Mouse (Mus musculus) heart, adult 2 months (tissue): Measurements from ENCODE around the gene Olfr473. TPM values are rescaled to one million over a fixed set of nuclear protein-coding genes. Genes with fewer than 3 reads are reported as not detected.
"Not testable (repeated sequence)": the region's sequence is repeated elsewhere in the genome, so short reads cannot be mapped to it uniquely, and the experiment has no call there.

Experiments used
- DNase-seq, 2 experiments: peaks; one replicate each; pipeline ENCODE4 v3.0.0; 2021
- H3K27ac ChIP-seq: fragments of 200-600 bp; 2 replicates; pipeline ENCODE4 v1.8.1; 2022
- H3K27me3 ChIP-seq: fragments of 200-500 bp; 2 replicates; pipeline ENCODE4 v1.6.1; 2012; ENCODE audit warnings: mild to moderate bottlenecking, low read length, inconsistent platforms, mixed read lengths; ENCODE audit not compliant: control insufficient read depth, insufficient read depth
- H3K36me3 ChIP-seq: fragments of 200-500 bp; 2 replicates; pipeline ENCODE4 v1.6.1; 2012; ENCODE audit warnings: low read length, inconsistent platforms; ENCODE audit not compliant: control insufficient read depth, insufficient read depth
- H3K4me1 ChIP-seq: fragments of 200-500 bp; 2 replicates; pipeline ENCODE4 v1.6.1; 2011; ENCODE audit warnings: low read length; ENCODE audit not compliant: control insufficient read depth, insufficient read depth
- H3K4me3 ChIP-seq: fragments of 200-600 bp; 2 replicates; pipeline ENCODE4 v1.8.1; 2022
- H3K79me2 ChIP-seq: fragments of 200-500 bp; replicated peaks from 2 replicates; pipeline ENCODE4 v1.6.1; 2012; ENCODE audit warnings: mild to moderate bottlenecking, inconsistent platforms, low read length, moderate library complexity, mixed read lengths; ENCODE audit not compliant: control insufficient read depth, insufficient read depth
- H3K9ac ChIP-seq: fragments of 200-500 bp; 2 replicates; pipeline ENCODE4 v1.6.1; 2012; ENCODE audit warnings: low read depth, mild to moderate bottlenecking, control low read depth, inconsistent platforms, low read length, mixed read lengths
- CTCF ChIP-seq: fragments of 200-600 bp; IDR thresholded peaks from 2 replicates; pipeline ENCODE4 v1.8.1; 2022; ENCODE audit warnings: antibody characterized with exemption, mild to moderate bottlenecking, moderate library complexity
- EP300 ChIP-seq: fragments of 200-500 bp; IDR thresholded peaks from 2 replicates; pipeline ENCODE4 v1.6.1; 2011; ENCODE audit warnings: low read depth, low read length, control low read depth; ENCODE audit not compliant: insufficient read depth
- POLR2A ChIP-seq: fragments of 200-500 bp; IDR thresholded peaks from 2 replicates; pipeline ENCODE4 v1.6.1; 2011; ENCODE audit warnings: mild to moderate bottlenecking, low read depth, low read length, control low read depth; ENCODE audit not compliant: insufficient read depth
- WGBS: fragments of 180-500 bp; shearing (Covaris S2); methylation state at CpG from one replicate; pipeline ENCODE4 v1.1.7; 2018; 5-methylcytosine and 5-hydroxymethylcytosine counted together
- intact Hi-C: fragments of 180-260 bp; cut with DNase I; formaldehyde crosslinking; loops from one replicate; pipeline ENCODE4 v1.15.1; 2025
- long read RNA-seq: library from polyadenylated mRNA; stranded (forward); transcript quantifications from one replicate; pipeline ENCODE4 v2.0.0, GENCODE M21; 2021
- polyA plus RNA-seq: library from polyadenylated mRNA; depleted of rRNA; stranded (reverse); fragments of >200 nt; gene quantifications from 2 replicates; pipeline ENCODE4 v1.2.3, GENCODE M21; 2012; rRNA removed
- total RNA-seq, 2 experiments: library from RNA; stranded (reverse); gene quantifications; 2 replicates each; pipeline ENCODE4 v1.2.3; 2021

Olfr473 gene
- total RNA-seq (not detected), polyA plus RNA-seq (not detected in 2 replicates)
- long read RNA-seq: 0 reads

GRCm38 (mm10) chr7:107930146-107930545 is at the start of gene Olfr473:
TSS of gene Olfr473 (plus strand) at chr7:107930446.
- no peaks in the 10 kb centered on the region for H3K79me2 ChIP-seq
- no peak within 1 kb of the TSS for H3K9ac ChIP-seq
- WGBS: 84% methylated on average over 1 of the region's 1 CpGs
- no peak within 1 kb of the TSS for H3K4me3 ChIP-seq
- no peaks in the 10 kb centered on the region for H3K36me3 ChIP-seq
- no peaks in the 10 kb centered on the region for H3K4me1 ChIP-seq
- intact Hi-C loops: no loop called here
- no peak within 1 kb of the TSS for H3K27ac ChIP-seq
- no peaks in the 10 kb centered on the region for H3K27me3 ChIP-seq
- DNase-seq: no peak
- no peak for TF ChIP-seq POLR2A
- no peak for TF ChIP-seq EP300
- no peak for TF ChIP-seq CTCF

- no peaks in the 10 kb centered on the region for H3K27me3 ChIP-seq
- H3K36me3 ChIP-seq: no peaks in the 10 kb centered on the region
- no peak for TF ChIP-seq EP300
- no peak for TF ChIP-seq CTCF
- no peak for TF ChIP-seq POLR2A
- no peak for DNase-seq
- no peak within 1 kb of the TSS for H3K4me3 ChIP-seq
- H3K79me2 ChIP-seq: no peaks in the 10 kb centered on the region
- H3K27ac ChIP-seq: no peak within 1 kb of the TSS
- no peak within 1 kb of the TSS for H3K9ac ChIP-seq
- intact Hi-C loops: no loop called here
- H3K4me1 ChIP-seq: no peaks in the 10 kb centered on the region
Observed at GRCm38 (mm10) chr7:107897602-107898001, 32.6 kb upstream of the Olfr473 start, which contains the start of gene Olfr472. TSS of gene Olfr472 (plus strand) at chr7:107897902.

- 94% methylated on average over 12 of the region's 12 CpGs for WGBS
- H3K79me2 ChIP-seq, H3K27ac ChIP-seq, intact Hi-C loops, H3K4me3 ChIP-seq, H3K4me1 ChIP-seq, H3K27me3 ChIP-seq, H3K36me3 ChIP-seq, DNase-seq, H3K9ac ChIP-seq: not testable (repeated sequence)
Observed at GRCm38 (mm10) chr7:107952539-107952938, 22.3 kb downstream of the Olfr473 start.

GRCm38 (mm10) chr7:107954343-107954742 is 24.1 kb downstream of the Olfr473 start, which contains the start of gene Olfr474:
TSS of gene Olfr474 (plus strand) at chr7:107954643.
- Histone ChIP-seq H3K27ac (no peak within 1 kb of the TSS), H3K9ac (no peak within 1 kb of the TSS), H3K36me3 (no peaks in the 10 kb centered on the region), H3K27me3 (no peaks in the 10 kb centered on the region), H3K4me1 (no peaks in the 10 kb centered on the region), H3K4me3 (no peak within 1 kb of the TSS), H3K79me2 (no peaks in the 10 kb centered on the region)
- intact Hi-C loops: no loop called here
- 77% methylated on average over 1 of the region's 1 CpGs for WGBS
- TF ChIP-seq EP300 (no peak), POLR2A (no peak), CTCF (no peak)
- no peak for DNase-seq

- Histone ChIP-seq H3K9ac (no peak within 1 kb of the TSS), H3K36me3 (no peaks in the 10 kb centered on the region), H3K79me2 (no peaks in the 10 kb centered on the region), H3K27ac (no peak within 1 kb of the TSS), H3K27me3 (no peaks in the 10 kb centered on the region), H3K4me1 (no peaks in the 10 kb centered on the region), H3K4me3 (no peak within 1 kb of the TSS)
- 26% methylated on average over 1 of the region's 1 CpGs for WGBS
- TF ChIP-seq POLR2A: no peak
- TF ChIP-seq EP300: no peak
- TF ChIP-seq CTCF: no peak
- intact Hi-C loops: no loop called here
- DNase-seq: no peak
Observed at GRCm38 (mm10) chr7:107964503-107964902, 34.3 kb downstream of the Olfr473 start, which contains the start of gene Olfr476. TSS of gene Olfr476 (plus strand) at chr7:107964803.

Other genes with a start within 250 kb of the Olfr473 start
- not detected for gene Cyb5r2, start 172.4 kb upstream of the Olfr473 start, total RNA-seq
- 0.08 TPM in 1 of 2 replicates, not detected in the other for gene Cyb5r2, start 172.4 kb upstream of the Olfr473 start, polyA plus RNA-seq
- not detected for gene Ovch2, start 129.2 kb upstream of the Olfr473 start, total RNA-seq
- not detected in 2 replicates for gene Ovch2, start 129.2 kb upstream of the Olfr473 start, polyA plus RNA-seq
- gene Olfr467, start 118.2 kb upstream of the Olfr473 start, total RNA-seq: not detected
- gene Olfr467, start 118.2 kb upstream of the Olfr473 start, polyA plus RNA-seq: not detected in 2 replicates
- not detected for gene Olfr469, start 104.9 kb upstream of the Olfr473 start, total RNA-seq
- gene Olfr469, start 104.9 kb upstream of the Olfr473 start, polyA plus RNA-seq: not detected in 2 replicates
- gene Olfr470, start 83.0 kb upstream of the Olfr473 start, total RNA-seq: not detected
- not detected in 2 replicates for gene Olfr470, start 83.0 kb upstream of the Olfr473 start, polyA plus RNA-seq
- not detected for gene Olfr472, start 32.5 kb upstream of the Olfr473 start, total RNA-seq
- not detected in 2 replicates for gene Olfr472, start 32.5 kb upstream of the Olfr473 start, polyA plus RNA-seq
- not detected for gene Olfr474, start 24.2 kb downstream of the Olfr473 start, total RNA-seq
- gene Olfr474, start 24.2 kb downstream of the Olfr473 start, polyA plus RNA-seq: not detected in 2 replicates
- not detected for gene Olfr476, start 34.4 kb downstream of the Olfr473 start, total RNA-seq
- not detected in 2 replicates for gene Olfr476, start 34.4 kb downstream of the Olfr473 start, polyA plus RNA-seq
- gene Olfr477, start 56.2 kb downstream of the Olfr473 start, total RNA-seq: not detected
- gene Olfr477, start 56.2 kb downstream of the Olfr473 start, polyA plus RNA-seq: not detected in 2 replicates
- not detected for gene Olfr478, start 103.5 kb downstream of the Olfr473 start, total RNA-seq
- gene Olfr478, start 103.5 kb downstream of the Olfr473 start, polyA plus RNA-seq: not detected in 2 replicates
- not detected for gene Olfr479, start 120.2 kb downstream of the Olfr473 start, total RNA-seq
- gene Olfr479, start 120.2 kb downstream of the Olfr473 start, polyA plus RNA-seq: not detected in 2 replicates
- not detected for gene Olfr480, start 136.9 kb downstream of the Olfr473 start, total RNA-seq
- not detected in 2 replicates for gene Olfr480, start 136.9 kb downstream of the Olfr473 start, polyA plus RNA-seq
- not detected for gene Olfr481, start 149.4 kb downstream of the Olfr473 start, total RNA-seq
- not detected in 2 replicates for gene Olfr481, start 149.4 kb downstream of the Olfr473 start, polyA plus RNA-seq
- under 1 TPM; 0.68 to 0.91 TPM for gene Olfr482, start 167.1 kb downstream of the Olfr473 start, total RNA-seq
- not detected in 2 replicates for gene Olfr482, start 167.1 kb downstream of the Olfr473 start, polyA plus RNA-seq
- not detected for gene Olfr483, start 170.4 kb downstream of the Olfr473 start, total RNA-seq
- gene Olfr483, start 170.4 kb downstream of the Olfr473 start, polyA plus RNA-seq: not detected in 2 replicates
- gene Olfr484, start 197.0 kb downstream of the Olfr473 start, total RNA-seq: not detected
- not detected in 2 replicates for gene Olfr484, start 197.0 kb downstream of the Olfr473 start, polyA plus RNA-seq
- gene Olfr485, start 229.4 kb downstream of the Olfr473 start, total RNA-seq: not detected
- gene Olfr485, start 229.4 kb downstream of the Olfr473 start, polyA plus RNA-seq: not detected in 2 replicates
- not detected for gene Olfr486, start 242.3 kb downstream of the Olfr473 start, total RNA-seq
- not detected in 2 replicates for gene Olfr486, start 242.3 kb downstream of the Olfr473 start, polyA plus RNA-seq